Mouse (Mus musculus) MEL (cell line): Measurements from ENCODE around the gene Naa38. TPM values are rescaled to one million over a fixed set of nuclear protein-coding genes. Genes with fewer than 3 reads are reported as not detected.

Source experiments
- DNase-seq: peaks from one replicate; pipeline ENCODE4 v3.0.0; 2011; ENCODE audit warnings: low read depth, low spot score
- H3K27ac ChIP-seq: 2 replicates; pipeline ENCODE4 v1.5.1; 2012; ENCODE audit warnings: low read depth, mild to moderate bottlenecking, control low read depth, low read length, moderate library complexity; ENCODE audit not compliant: control insufficient read depth
- H3K27me3 ChIP-seq, 2 experiments: fragments of 150-350 bp in 1 of 2; sonication (generic) in 1 of 2; 2 replicates each; pipeline ENCODE4 v1.6.1; 2012; ENCODE audit warnings: low read length in 2 of 2, mild to moderate bottlenecking in 2 of 2, improper control_type of control experiment in 1 of 2, moderate library complexity in 1 of 2; ENCODE audit not compliant: insufficient read depth in 2 of 2, control insufficient read depth in 1 of 2
- H3K36me3 ChIP-seq, 2 experiments: 2 replicates each; pipeline ENCODE4 v1.6.1; 2012 to 2014; ENCODE audit warnings: low read length in 2 of 2, improper control_type of control experiment in 1 of 2, inconsistent platforms in 1 of 2, mild to moderate bottlenecking in 1 of 2; ENCODE audit not compliant: insufficient read depth in 2 of 2, control insufficient read depth in 1 of 2
- H3K4me1 ChIP-seq, 2 experiments: fragments of 150-350 bp in 1 of 2; sonication (generic) in 1 of 2; 2 replicates each; pipeline ENCODE4 v1.6.1; 2012; ENCODE audit warnings: low read length in 2 of 2, improper control_type of control experiment in 1 of 2, mild to moderate bottlenecking in 1 of 2; ENCODE audit not compliant: insufficient read depth in 2 of 2, control insufficient read depth in 1 of 2
- H3K4me3 ChIP-seq, 2 experiments: fragments of 150-350 bp in 1 of 2; sonication (generic) in 1 of 2; 2 replicates each; pipeline ENCODE4 v1.5.1; 2012; ENCODE audit warnings: low read depth in 2 of 2, low read length in 2 of 2, mild to moderate bottlenecking in 2 of 2, moderate library complexity in 2 of 2, control low read depth in 1 of 2, improper control_type of control experiment in 1 of 2; ENCODE audit not compliant: control insufficient read depth in 1 of 2, insufficient read depth in 1 of 2
- H3K79me2 ChIP-seq: 2 replicates; pipeline ENCODE4 v1.6.1; 2012; ENCODE audit warnings: mild to moderate bottlenecking, low read length, moderate library complexity; ENCODE audit not compliant: control insufficient read depth, poor library complexity, insufficient read depth
- H3K9ac ChIP-seq: 2 replicates; pipeline ENCODE4 v1.6.1; 2012; ENCODE audit warnings: low read depth, mild to moderate bottlenecking, control low read depth, low read length, moderate library complexity; ENCODE audit not compliant: control insufficient read depth, poor library complexity, severe bottlenecking
- H3K9me3 ChIP-seq: fragments of 150-350 bp; sonication (generic); replicated peaks from 2 replicates; pipeline ENCODE4 v1.6.1; 2012; ENCODE audit warnings: mild to moderate bottlenecking, low read length, improper control_type of control experiment, moderate library complexity; ENCODE audit not compliant: insufficient read depth
- BHLHE40 ChIP-seq: IDR thresholded peaks from 2 replicates; pipeline ENCODE4 v1.6.1; 2012; ENCODE audit warnings: low read depth, mild to moderate bottlenecking, inconsistent platforms, low read length, improper control_type of control experiment, borderline replicate concordance
- CHD1 ChIP-seq: IDR thresholded peaks from 2 replicates; pipeline ENCODE4 v1.6.1; 2012; ENCODE audit warnings: low read depth, mild to moderate bottlenecking, inconsistent platforms, low read length, improper control_type of control experiment
- CHD2 ChIP-seq: IDR thresholded peaks from 2 replicates; pipeline ENCODE4 v1.6.1; 2011; ENCODE audit warnings: low read length, improper control_type of control experiment
- CTCF ChIP-seq, 3 experiments: IDR thresholded peaks in 2 of 3; conservative IDR thresholded peaks in 1 of 3; 2 replicates each; pipeline ENCODE4 v1.5.1; 2011 to 2012; ENCODE audit warnings: low read length in 3 of 3, low read depth in 2 of 3, mild to moderate bottlenecking in 2 of 3, improper control_type of control experiment in 1 of 3, inconsistent platforms in 1 of 3, mixed read lengths in 1 of 3, moderate library complexity in 1 of 3; ENCODE audit not compliant: control insufficient read depth in 1 of 3, insufficient read depth in 1 of 3, poor library complexity in 1 of 3, severe bottlenecking in 1 of 3
- E2F4 ChIP-seq: IDR thresholded peaks from 2 replicates; pipeline ENCODE4 v1.6.1; 2011; ENCODE audit warnings: low read depth, low read length, improper control_type of control experiment, borderline replicate concordance
- ELF1 ChIP-seq: IDR thresholded peaks from 2 replicates; pipeline ENCODE4 v1.6.1; 2014; ENCODE audit warnings: low read depth, mild to moderate bottlenecking, inconsistent platforms, low read length, improper control_type of control experiment, moderate library complexity
- EP300 ChIP-seq, 2 experiments: IDR thresholded peaks; 2 replicates each; pipeline ENCODE4 v1.6.1; 2011; ENCODE audit warnings: improper control_type of control experiment in 2 of 2, low read length in 2 of 2, low read depth in 1 of 2, mild to moderate bottlenecking in 1 of 2
- ETS1 ChIP-seq: IDR thresholded peaks from 2 replicates; pipeline ENCODE4 v1.6.1; 2012; ENCODE audit warnings: low read depth, mild to moderate bottlenecking, inconsistent platforms, low read length, improper control_type of control experiment, moderate library complexity
- GABPA ChIP-seq: IDR thresholded peaks from 2 replicates; pipeline ENCODE4 v1.6.1; 2012; ENCODE audit warnings: low read depth, mild to moderate bottlenecking, inconsistent platforms, low read length, improper control_type of control experiment, moderate library complexity
- GATA1 ChIP-seq: IDR thresholded peaks from 2 replicates; pipeline ENCODE4 v1.6.1; 2011; ENCODE audit warnings: low read depth, low read length, improper control_type of control experiment
- HCFC1 ChIP-seq: IDR thresholded peaks from 2 replicates; pipeline ENCODE4 v1.6.1; 2012; ENCODE audit warnings: low read depth, mild to moderate bottlenecking, inconsistent platforms, low read length, improper control_type of control experiment, moderate library complexity
- JUND ChIP-seq: IDR thresholded peaks from 2 replicates; pipeline ENCODE4 v1.6.1; 2011; ENCODE audit warnings: low read depth, mild to moderate bottlenecking, improper control_type of control experiment, low read length
- MAFK ChIP-seq: IDR thresholded peaks from 2 replicates; pipeline ENCODE4 v1.6.1; 2011; ENCODE audit warnings: low read depth, mild to moderate bottlenecking, low read length, improper control_type of control experiment, borderline replicate concordance
- MAZ ChIP-seq: IDR thresholded peaks from 2 replicates; pipeline ENCODE4 v1.6.1; 2012; ENCODE audit warnings: low read depth, mild to moderate bottlenecking, inconsistent platforms, low read length, improper control_type of control experiment
- MEF2A ChIP-seq: IDR thresholded peaks from 2 replicates; pipeline ENCODE4 v1.6.1; 2014; ENCODE audit warnings: low read depth, mild to moderate bottlenecking, inconsistent platforms, low read length, improper control_type of control experiment; ENCODE audit not compliant: poor library complexity, insufficient replicate concordance, severe bottlenecking; ENCODE audit errors: extremely low read depth
- MYB ChIP-seq: IDR thresholded peaks from 2 replicates; pipeline ENCODE4 v1.6.1; 2011; ENCODE audit warnings: mild to moderate bottlenecking, low read depth, low read length, improper control_type of control experiment
- MYC ChIP-seq: IDR thresholded peaks from 2 replicates; pipeline ENCODE4 v1.6.1; 2011; ENCODE audit warnings: low read depth, mild to moderate bottlenecking, low read length, improper control_type of control experiment, moderate library complexity
- NELFE ChIP-seq: IDR thresholded peaks from 2 replicates; pipeline ENCODE4 v1.6.1; 2011; ENCODE audit warnings: low read depth, low read length, improper control_type of control experiment
- POLR2A ChIP-seq, 2 experiments: IDR thresholded peaks; 2 replicates each; pipeline ENCODE4 v1.6.1; 2011 to 2012; ENCODE audit warnings: low read length in 2 of 2, mild to moderate bottlenecking in 2 of 2, control low read depth in 1 of 2, improper control_type of control experiment in 1 of 2, low read depth in 1 of 2, moderate library complexity in 1 of 2; ENCODE audit not compliant: control insufficient read depth in 1 of 2, insufficient read depth in 1 of 2, poor library complexity in 1 of 2
- POLR2AphosphoS2 ChIP-seq: IDR thresholded peaks from 2 replicates; pipeline ENCODE4 v1.6.1; 2011; ENCODE audit warnings: low read length, improper control_type of control experiment
- RAD21 ChIP-seq: IDR thresholded peaks from 2 replicates; pipeline ENCODE4 v1.6.1; 2011; ENCODE audit warnings: mild to moderate bottlenecking, low read depth, low read length, improper control_type of control experiment
- RCOR1 ChIP-seq: IDR thresholded peaks from 2 replicates; pipeline ENCODE4 v1.6.1; 2012; ENCODE audit warnings: low read depth, mild to moderate bottlenecking, inconsistent platforms, low read length, improper control_type of control experiment
- SIN3A ChIP-seq: IDR thresholded peaks from 2 replicates; pipeline ENCODE4 v1.6.1; 2012; ENCODE audit warnings: low read length, improper control_type of control experiment, inconsistent platforms
- SMC3 ChIP-seq: IDR thresholded peaks from 2 replicates; pipeline ENCODE4 v1.6.1; 2011; ENCODE audit warnings: low read depth, low read length, improper control_type of control experiment
- TAL1 ChIP-seq: IDR thresholded peaks from 2 replicates; pipeline ENCODE4 v1.6.1; 2012; ENCODE audit warnings: mild to moderate bottlenecking, inconsistent platforms, low read length, moderate library complexity, mixed read lengths
- TBP ChIP-seq: IDR thresholded peaks from 2 replicates; pipeline ENCODE4 v1.8.0; 2011; ENCODE audit warnings: low read depth, low read length, improper control_type of control experiment
- UBTF ChIP-seq: IDR thresholded peaks from 2 replicates; pipeline ENCODE4 v1.6.1; 2012; ENCODE audit warnings: low read depth, mild to moderate bottlenecking, inconsistent platforms, low read length, improper control_type of control experiment, moderate library complexity, borderline replicate concordance; ENCODE audit not compliant: insufficient read depth
- USF1 ChIP-seq: IDR thresholded peaks from 2 replicates; pipeline ENCODE4 v1.6.1; 2014; ENCODE audit warnings: low read depth, mild to moderate bottlenecking, inconsistent platforms, low read length, improper control_type of control experiment, moderate library complexity
- USF2 ChIP-seq, 2 experiments: IDR thresholded peaks; 2 replicates each; pipeline ENCODE4 v1.6.1; 2011 to 2012; ENCODE audit warnings: improper control_type of control experiment in 2 of 2, low read length in 2 of 2, borderline replicate concordance in 1 of 2, inconsistent platforms in 1 of 2, low read depth in 1 of 2, mild to moderate bottlenecking in 1 of 2; ENCODE audit not compliant: insufficient read depth in 1 of 2
- ZC3H11A ChIP-seq: IDR thresholded peaks from 2 replicates; pipeline ENCODE4 v1.6.1; 2012; ENCODE audit warnings: low read depth, mild to moderate bottlenecking, inconsistent platforms, low read length, improper control_type of control experiment
- ZKSCAN1 ChIP-seq: IDR thresholded peaks from 2 replicates; pipeline ENCODE4 v1.6.1; 2012; ENCODE audit warnings: low read depth, mild to moderate bottlenecking, inconsistent platforms, low read length, improper control_type of control experiment, moderate library complexity
- ZMIZ1 ChIP-seq: IDR thresholded peaks from 2 replicates; pipeline ENCODE4 v1.6.1; 2012; ENCODE audit warnings: low read depth, mild to moderate bottlenecking, inconsistent platforms, low read length, improper control_type of control experiment, moderate library complexity
- ZNF384 ChIP-seq: IDR thresholded peaks from 2 replicates; pipeline ENCODE4 v1.6.1; 2012; ENCODE audit warnings: low read depth, mild to moderate bottlenecking, inconsistent platforms, low read length, improper control_type of control experiment
- polyA plus RNA-seq, 2 experiments: library from polyadenylated mRNA; stranded (reverse) in 1 of 2; unstranded in 1 of 2; fragments of >175 nt in 1 of 2; fragments of >200 nt in 1 of 2; gene quantifications; 2 replicates each; pipeline versions ENCODE4 v1.2.1 to v1.2.4; 2012; ENCODE audit warnings: low replicate concordance in 2 of 2, low read depth in 1 of 2; ENCODE audit not compliant: insufficient read length in 2 of 2, insufficient read depth in 1 of 2, missing spikeins in 1 of 2
- total RNA-seq: library from RNA; depleted of rRNA; stranded (reverse); fragments of 300-350 nt; gene quantifications from 2 replicates; pipeline ENCODE4 v1.2.3, GENCODE M21; 2012

The Naa38 gene
- total and polyA plus RNA-seq, 3 experiments: 173 to 190 TPM; not detected in 1

DNA sequence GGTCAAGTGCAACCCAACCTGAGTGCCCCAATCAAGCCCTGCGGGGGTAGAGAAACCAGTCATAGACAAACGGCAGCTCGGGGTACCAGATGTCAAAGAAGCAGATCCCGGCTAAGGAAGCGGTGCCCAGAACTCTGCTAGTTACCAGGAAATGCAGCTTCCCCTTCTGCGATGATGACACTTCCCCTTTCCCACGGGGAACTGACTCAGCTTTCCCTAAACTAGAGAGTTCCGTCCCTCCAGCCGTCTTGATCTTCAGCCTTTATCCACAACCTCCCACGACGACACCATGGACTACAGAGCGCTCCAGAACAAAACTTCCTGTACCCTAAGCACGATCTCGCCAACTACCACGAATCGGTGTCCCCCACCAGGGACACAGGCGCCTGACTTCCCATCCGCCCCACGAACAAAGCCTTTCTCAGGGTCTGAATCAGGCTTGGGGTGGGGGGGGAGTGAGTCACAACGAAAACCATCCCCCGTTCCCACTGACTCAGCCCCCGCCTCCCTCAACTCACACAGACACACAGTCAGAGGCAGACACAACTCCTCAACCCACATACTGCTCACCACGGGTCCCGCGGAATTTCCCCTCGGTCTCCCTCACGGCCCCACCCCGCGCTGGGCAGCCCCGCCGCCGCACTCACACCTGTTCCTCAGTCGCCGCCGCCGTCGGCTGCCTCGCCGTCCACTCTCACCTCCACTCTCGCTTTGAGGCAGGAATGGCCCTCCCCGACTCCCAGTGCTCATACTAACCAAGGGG lies 15.2 kb downstream of the Naa38 start (continued):
- TF ChIP-seq ZNF384 (no peak), ZMIZ1 (no peak), TBP (peak; percentile 79), NELFE (peak; percentile 52), MEF2A (no peak), GATA1 (no peak), MAFK (peak; percentile 81), EP300 (IDR thresholded peaks at IDR 0.05; ENCODE audit: low read depth in 1 of 2, low read length in 2 of 2) (peak; percentile 50 to 76), MYB (no peak), JUND (0 out of 2 replicates have a peak, but pooled peaks have one; percentile 42)

- Histone ChIP-seq H3K79me2 (peaks cover 68% of the 10 kb centered on the region), H3K27ac (peak overlapping the region; percentile 91), H3K4me3 (peak overlapping the region; percentile 62 to 79), H3K36me3 (peaks cover 0 to 29% of the 10 kb centered on the region in 2 experiments; a peak in 3 of 4 replicates), H3K4me1 (peaks cover 17 to 38% of the 10 kb centered on the region in 2 experiments), H3K27me3 (no peaks in the 10 kb centered on the region), H3K9ac (peak overlapping the region; percentile 87), H3K9me3 (no peaks in the 10 kb centered on the region)
- DNase-seq: peak; percentile 99
- TF ChIP-seq E2F4 (no peak), USF2 (IDR thresholded peaks at IDR 0.05; ENCODE audit: borderline replicate concordance in 1 of 2, insufficient read depth in 1 of 2, low read depth in 1 of 2, low read length in 2 of 2) (no peak), ETS1 (peak; percentile 60; the same call in 1 of the 2 replicates), MYC (no peak), ZKSCAN1 (no peak), POLR2A (IDR thresholded peaks at IDR 0.05; ENCODE audit: control insufficient read depth in 1 of 2, insufficient read depth in 1 of 2, low read depth in 1 of 2, low read length in 2 of 2, poor library complexity in 1 of 2) (peak; percentile 63 to 79; a peak in 3 of 4 replicates), POLR2AphosphoS2 (no peak), TAL1 (no peak), CHD1 (no peak; the same call in 1 of the 2 replicates), SMC3 (no peak), MAFK (no peak), HCFC1 (peak; percentile 80), BHLHE40 (no peak), SIN3A (peak; percentile 92), EP300 (IDR thresholded peaks at IDR 0.05; ENCODE audit: low read depth in 1 of 2, low read length in 2 of 2) (no peak), TBP (peak; percentile 91), UBTF (no peak), MAZ (peak; percentile 95), JUND (no peak), GATA1 (no peak), CHD2 (no peak), ELF1 (peak; percentile 48), MYB (no peak), ZC3H11A (no peak), RCOR1 (no peak), GABPA (no peak), USF1 (no peak), RAD21 (no peak), CTCF (IDR thresholded peaks at IDR 0.05 in 2 of 3, conservative IDR thresholded peaks at IDR 0.05 in 1 of 3; ENCODE audit: control insufficient read depth in 1 of 3, insufficient read depth in 1 of 3, low read depth in 2 of 3, low read length in 3 of 3, poor library complexity in 1 of 3, severe bottlenecking in 1 of 3) (no peak)
Observed at GRCm38 (mm10) chr11:69411073-69411535, 15.8 kb downstream of the Naa38 start.
